Mouse (Mus musculus) granulocyte monocyte progenitor cell, adult 5-6 weeks (primary cell): ENCODE results near the gene Olfr294. TPM values are rescaled to one million over a fixed set of nuclear protein-coding genes. Genes with fewer than 3 reads are reported as not detected.

Experiments
- ATAC-seq: replicated peaks from 2 replicates; pipeline ENCODE4 v1.8.0; 2016; ENCODE audit warnings: mild to moderate bottlenecking, moderate TSS enrichment, inconsistent platforms; ENCODE audit not compliant: poor library complexity, severe bottlenecking
- total RNA-seq, 2 experiments: library from RNA; stranded (forward) in 1 of 2; stranded (reverse) in 1 of 2; fragments of 200-712, 200-1000 nt in 1 of 2; fragments of >200 nt in 1 of 2; fragmentation: Nextera tagmentation in 1 of 2; gene quantifications; 2 replicates each; pipeline ENCODE4 v1.2.3; 2014 to 2017

The Olfr294 gene
- total RNA-seq (2014; fragmentation: Nextera tagmentation): not detected in 2 replicates
- total RNA-seq (2017): not detected in 2 replicates

DNA sequence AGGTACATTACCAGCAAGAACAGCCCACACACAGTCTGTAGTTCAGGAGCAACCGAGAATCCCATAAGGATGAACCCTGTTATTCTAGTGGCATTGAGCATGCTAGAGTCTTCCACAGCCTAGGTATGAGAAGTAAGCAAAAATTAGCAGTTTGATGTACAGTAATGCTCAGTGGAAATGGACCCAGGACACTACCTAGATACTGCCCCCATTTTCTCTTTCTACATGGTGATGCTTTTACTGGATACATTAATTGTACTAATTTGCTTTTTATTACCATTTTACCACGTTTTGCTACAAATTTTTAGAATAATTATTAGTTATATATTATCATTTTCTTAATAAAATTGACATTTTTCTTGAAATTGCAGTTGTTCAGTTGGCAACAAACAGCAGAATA lies at the start of gene Olfr294:
Olfr294 (minus strand) TSS at position 101 of the 400 bp plus-strand sequence.
- no peak for ATAC-seq

DNA sequence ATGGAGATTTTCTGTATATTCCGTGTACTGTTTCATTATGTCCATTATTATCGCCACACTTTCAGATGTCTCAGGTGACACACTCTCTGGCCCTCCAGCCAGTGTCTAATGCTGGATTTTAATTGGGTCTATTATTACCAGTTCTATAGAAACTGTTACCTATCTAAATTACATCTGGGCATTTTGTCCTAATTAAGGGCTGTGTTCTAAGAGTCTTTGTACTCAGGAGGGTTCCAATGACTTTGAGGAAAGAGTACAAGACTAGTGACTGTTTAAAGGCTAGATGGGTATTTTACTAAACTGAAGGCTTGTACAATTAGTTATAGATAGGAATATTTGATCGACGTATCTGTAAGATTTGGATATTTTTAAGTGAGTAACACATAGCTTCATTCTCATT lies 32.3 kb upstream of the Olfr294 start, which contains the start of gene Olfr293:
Olfr293 (plus strand) TSS at position 301 of the 400 bp plus-strand sequence.
- no peak for ATAC-seq

- ATAC-seq: no peak
These were observed 32.9 kb downstream of the Olfr294 start, which contains the start of gene Olfr295 for GRCm38 (mm10) chr7:86583562-86583961. Olfr295 (plus strand) TSS chr7:86583862.

Other genes starting within 250 kb of the Olfr294 start
- gene Olfr305, start 249.7 kb downstream of the Olfr294 start, total RNA-seq (2014; fragmentation: Nextera tagmentation): not detected in 2 replicates
- not detected in 2 replicates for gene Olfr305, start 249.7 kb downstream of the Olfr294 start, total RNA-seq (2017)
- not detected in 2 replicates for gene Olfr304, start 230.0 kb downstream of the Olfr294 start, total RNA-seq (2014; fragmentation: Nextera tagmentation)
- not detected in 2 replicates for gene Olfr304, start 230.0 kb downstream of the Olfr294 start, total RNA-seq (2017)
- not detected in 2 replicates for gene Olfr303, start 218.9 kb downstream of the Olfr294 start, total RNA-seq (2014; fragmentation: Nextera tagmentation)
- not detected in 2 replicates for gene Olfr303, start 218.9 kb downstream of the Olfr294 start, total RNA-seq (2017)
- not detected in 2 replicates for gene Olfr301, start 212.8 kb downstream of the Olfr294 start, total RNA-seq (2014; fragmentation: Nextera tagmentation)
- gene Olfr301, start 212.8 kb downstream of the Olfr294 start, total RNA-seq (2017): not detected in 2 replicates
- gene Olfr299, start 156.7 kb downstream of the Olfr294 start, total RNA-seq (2014; fragmentation: Nextera tagmentation): not detected in 2 replicates
- gene Olfr299, start 156.7 kb downstream of the Olfr294 start, total RNA-seq (2017): not detected in 2 replicates
- gene Olfr298, start 124.2 kb downstream of the Olfr294 start, total RNA-seq (2014; fragmentation: Nextera tagmentation): not detected in 2 replicates
- gene Olfr298, start 124.2 kb downstream of the Olfr294 start, total RNA-seq (2017): not detected in 2 replicates
- not detected in 2 replicates for gene Olfr297, start 96.7 kb downstream of the Olfr294 start, total RNA-seq (2014; fragmentation: Nextera tagmentation)
- gene Olfr297, start 96.7 kb downstream of the Olfr294 start, total RNA-seq (2017): not detected in 2 replicates
- not detected in 2 replicates for gene Olfr295, start 32.8 kb downstream of the Olfr294 start, total RNA-seq (2014; fragmentation: Nextera tagmentation)
- gene Olfr295, start 32.8 kb downstream of the Olfr294 start, total RNA-seq (2017): not detected in 2 replicates
- gene Olfr293, start 32.4 kb upstream of the Olfr294 start, total RNA-seq (2014; fragmentation: Nextera tagmentation): not detected in 2 replicates
- gene Olfr293, start 32.4 kb upstream of the Olfr294 start, total RNA-seq (2017): not detected in 2 replicates
- gene Olfr292, start 71.7 kb upstream of the Olfr294 start, total RNA-seq (2014; fragmentation: Nextera tagmentation): not detected in 2 replicates
- not detected in 2 replicates for gene Olfr292, start 71.7 kb upstream of the Olfr294 start, total RNA-seq (2017)
- not detected in 2 replicates for gene Folh1, start 159.3 kb upstream of the Olfr294 start, total RNA-seq (2014; fragmentation: Nextera tagmentation)
- gene Folh1, start 159.3 kb upstream of the Olfr294 start, total RNA-seq (2017): not detected in 2 replicates
- gene Vmn2r77, start 178.4 kb upstream of the Olfr294 start, total RNA-seq (2014; fragmentation: Nextera tagmentation): not detected in 2 replicates
- not detected in 2 replicates for gene Vmn2r77, start 178.4 kb upstream of the Olfr294 start, total RNA-seq (2017)